Mouse (Mus musculus) brown adipose tissue, adult 24 weeks (tissue): ENCODE data around the gene Mdc1. TPM values are rescaled to one million over a fixed set of nuclear protein-coding genes. Genes with fewer than 3 reads are reported as not detected.

Experiments used
- H3K27ac ChIP-seq: fragments of 200-500 bp; replicated peaks from 2 replicates; pipeline ENCODE4 v1.5.1; 2012; ENCODE audit warnings: low read depth, mild to moderate bottlenecking, low read length
- H3K4me1 ChIP-seq: fragments of 200-500 bp; 2 replicates; pipeline ENCODE4 v1.6.1; 2012; ENCODE audit warnings: low read length, mixed read lengths; ENCODE audit not compliant: control insufficient read depth, insufficient read depth, insufficient read length
- H3K4me3 ChIP-seq: fragments of 200-500 bp; 2 replicates; pipeline ENCODE4 v1.5.1; 2012; ENCODE audit warnings: low read depth, mild to moderate bottlenecking, low read length, moderate library complexity; ENCODE audit not compliant: insufficient read depth
- polyA plus RNA-seq: library from polyadenylated mRNA; stranded (reverse); fragments of >200 nt; gene quantifications from 2 replicates; pipeline ENCODE4 v1.2.4, GENCODE M21; 2012; ENCODE audit not compliant: missing spikeins, insufficient read depth, insufficient read length

Gene Mdc1
- polyA plus RNA-seq, 1 experiment: 3.3 TPM

DNA sequence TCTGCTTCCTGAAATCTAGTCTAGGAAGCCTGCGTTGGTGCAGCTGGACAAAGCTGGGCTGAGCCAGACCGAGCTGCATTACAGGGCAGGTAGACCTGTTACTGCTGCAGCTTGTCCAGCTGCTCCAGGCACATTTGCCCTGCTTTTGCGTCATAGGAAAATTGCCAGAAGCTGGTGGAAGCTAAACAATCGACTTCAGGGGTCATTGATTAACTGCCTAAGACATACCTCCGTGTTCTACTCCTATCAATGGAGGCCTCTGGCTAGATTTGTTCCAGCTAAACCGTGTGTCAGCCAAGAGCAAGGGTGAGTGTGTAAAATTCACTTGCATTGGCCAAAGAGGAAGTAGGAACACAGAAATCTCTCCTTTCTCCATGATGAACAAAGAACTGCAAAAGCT, 26.6 kb upstream of the Mdc1 start:
- Histone ChIP-seq H3K4me1 (peaks cover 23% of the 10 kb centered on the region), H3K27ac (peak overlapping the region; percentile 58), H3K4me3 (no peak overlapping the region)

DNA sequence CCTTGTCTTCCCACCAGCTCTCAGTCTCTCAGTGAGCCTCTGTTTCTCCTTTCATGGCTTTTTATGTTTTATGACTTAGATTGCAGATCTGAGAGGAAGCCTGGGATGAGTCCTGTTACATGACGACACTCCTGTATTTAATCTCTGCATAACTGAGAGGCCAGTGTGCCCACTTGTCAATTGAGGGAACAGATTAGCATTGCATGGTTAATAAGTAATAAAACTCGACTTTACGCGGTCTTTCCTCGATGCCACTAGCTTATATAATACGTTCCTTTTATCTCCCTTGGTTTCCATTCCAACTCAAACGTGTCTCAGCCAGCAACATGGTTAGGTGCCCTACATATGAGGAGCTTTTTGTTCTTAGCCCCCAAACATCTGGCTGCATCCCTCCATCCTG, 25.5 kb upstream of the Mdc1 start:
- Histone ChIP-seq H3K4me1 (peaks cover 24% of the 10 kb centered on the region), H3K4me3 (no peak overlapping the region), H3K27ac (no peak overlapping the region)

DNA sequence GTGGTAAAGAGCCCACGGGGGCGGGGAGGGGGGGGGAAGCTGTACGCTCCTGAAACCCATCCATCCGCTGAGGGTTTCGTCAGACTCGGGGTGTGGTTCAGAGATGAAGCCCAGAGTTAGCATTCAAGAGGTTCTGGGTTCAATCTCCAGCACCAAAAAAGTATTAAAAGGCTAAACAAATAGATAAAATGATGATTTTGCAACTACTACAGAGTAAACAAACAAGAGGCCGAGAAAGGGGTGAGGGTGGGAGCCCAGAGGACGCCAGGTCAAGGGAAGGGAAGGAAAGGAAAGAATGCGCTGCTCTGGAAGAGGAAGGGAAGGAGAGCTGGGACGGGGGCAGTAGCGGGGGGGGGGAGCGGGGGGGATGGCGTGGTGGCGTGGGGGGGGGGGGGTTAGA, 24.6 kb upstream of the Mdc1 start:
- H3K27ac ChIP-seq: no peak overlapping the region
- peaks cover 22% of the 10 kb centered on the region for H3K4me1 ChIP-seq
- H3K4me3 ChIP-seq: no peak overlapping the region

DNA sequence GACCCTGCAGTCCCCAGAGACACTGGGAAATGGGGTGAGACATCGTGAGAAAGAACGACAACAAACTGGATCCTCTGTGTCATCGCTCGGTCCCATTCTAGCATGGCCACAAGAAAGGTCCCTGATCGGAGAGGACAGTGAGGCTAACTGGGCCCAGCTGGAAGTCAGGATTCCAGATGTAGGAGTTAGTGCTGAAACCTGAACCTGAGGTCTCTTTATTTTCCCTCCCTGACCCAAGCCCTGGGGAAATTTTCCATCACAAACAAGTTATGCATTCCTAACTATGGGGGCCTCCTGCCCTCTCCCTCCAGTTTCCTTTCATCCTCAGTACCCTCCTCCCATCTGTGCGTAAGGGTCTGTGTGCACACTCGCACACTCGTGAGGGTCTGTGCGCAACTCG, 24.1 kb upstream of the Mdc1 start:
- no peak overlapping the region for H3K27ac ChIP-seq
- H3K4me1 ChIP-seq: peaks cover 22% of the 10 kb centered on the region
- no peak overlapping the region for H3K4me3 ChIP-seq

DNA sequence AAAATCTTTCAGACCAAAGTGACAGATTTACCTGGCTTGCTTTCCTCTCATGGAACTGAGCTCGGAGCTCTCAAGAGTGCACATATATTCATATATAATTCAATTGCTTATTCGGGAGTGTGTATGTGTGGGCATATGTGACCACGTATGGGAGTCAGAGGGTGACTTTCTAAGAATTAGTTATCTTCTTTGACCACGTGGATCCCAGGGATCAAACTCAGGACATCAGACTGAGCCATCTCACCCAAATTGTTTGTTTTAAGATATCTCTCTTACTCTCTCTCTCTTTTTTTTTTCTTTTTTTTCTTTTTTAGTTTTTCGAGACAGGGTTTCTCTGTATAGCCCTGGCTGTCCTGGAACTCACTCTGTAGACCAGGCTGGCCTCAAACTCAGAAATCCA, 21.2 kb upstream of the Mdc1 start:
- Histone ChIP-seq H3K27ac (no peak overlapping the region), H3K4me1 (peaks cover 2% of the 10 kb centered on the region; the same call in 1 of the 2 replicates), H3K4me3 (no peak overlapping the region)

DNA sequence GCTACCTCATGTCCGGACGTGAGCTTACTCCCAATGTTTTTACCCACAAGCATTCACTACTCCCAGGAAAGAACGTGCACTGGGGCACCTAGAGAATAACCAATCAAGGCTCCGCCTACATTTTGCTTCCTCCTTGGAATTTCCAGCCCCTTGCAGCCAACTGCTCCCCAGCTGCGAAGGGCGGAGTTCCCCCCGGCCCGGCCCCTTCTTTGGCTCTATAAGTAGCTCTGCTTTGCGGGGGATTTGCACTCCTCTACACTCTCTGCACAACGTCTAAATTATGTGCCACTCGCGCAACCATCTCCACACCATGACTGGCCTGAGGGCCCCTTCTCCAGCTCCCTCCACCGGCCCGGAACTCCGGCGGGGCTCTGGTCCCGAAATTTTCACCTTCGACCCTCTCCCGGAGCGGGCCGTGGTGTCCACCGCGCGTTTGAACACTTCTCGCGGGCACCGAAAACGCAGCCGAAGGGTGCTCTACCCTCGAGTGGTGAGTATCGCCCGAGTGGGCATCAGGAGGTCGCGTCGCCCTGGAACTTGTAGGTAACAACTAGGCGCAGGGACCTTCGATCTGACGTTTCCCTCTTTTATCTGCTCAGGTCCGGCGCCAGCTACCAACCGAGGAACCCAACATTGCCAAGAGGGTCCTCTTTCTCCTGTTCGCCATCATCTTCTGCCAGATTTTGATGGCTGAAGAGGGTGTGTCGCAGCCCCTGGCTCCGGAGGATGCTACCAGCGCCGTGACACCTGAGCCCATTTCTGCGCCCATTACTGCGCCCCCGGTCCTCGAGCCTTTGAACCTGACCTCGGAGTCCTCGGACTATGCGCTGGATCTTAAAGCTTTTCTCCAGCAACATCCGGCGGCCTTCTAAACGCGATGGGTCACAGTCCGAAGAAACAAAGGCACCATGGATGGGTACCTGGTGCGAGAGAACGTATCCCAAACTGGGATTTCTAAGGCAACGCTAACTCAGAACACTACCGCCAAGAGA, 19.6 kb upstream of the Mdc1 start, which contains the start of gene Ier3:
Ier3 (plus strand) TSS at position 246 of the 992 bp plus-strand sequence.
- Histone ChIP-seq H3K27ac (peak within 1 kb of the TSS; percentile 90), H3K4me1 (peaks cover 2% of the 10 kb centered on the region; the same call in 1 of the 2 replicates), H3K4me3 (peak within 1 kb of the TSS; percentile 86)

DNA sequence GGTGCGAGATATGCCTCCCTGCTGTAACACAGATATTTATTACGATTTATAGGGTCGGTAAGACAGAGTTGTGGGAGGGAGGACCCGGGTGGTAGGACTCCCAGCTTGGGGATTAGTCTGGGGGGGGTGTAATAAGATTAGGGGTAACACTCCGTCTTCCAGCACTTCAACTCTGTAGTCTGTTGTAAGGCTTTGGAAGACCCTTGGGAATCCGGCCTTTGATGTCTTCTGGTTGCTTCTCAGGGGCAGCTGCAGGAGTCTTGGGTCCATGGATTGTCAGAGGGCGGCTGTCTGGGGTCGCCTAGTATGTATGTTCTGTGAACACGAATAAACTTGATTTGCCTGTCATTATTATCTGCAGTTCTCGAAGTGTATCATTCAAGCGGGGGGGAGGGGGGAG, 18.8 kb upstream of the Mdc1 start:
- Histone ChIP-seq H3K4me1 (peaks cover 2% of the 10 kb centered on the region; the same call in 1 of the 2 replicates), H3K27ac (peak overlapping the region; percentile 90), H3K4me3 (peak overlapping the region; percentile 86)

DNA sequence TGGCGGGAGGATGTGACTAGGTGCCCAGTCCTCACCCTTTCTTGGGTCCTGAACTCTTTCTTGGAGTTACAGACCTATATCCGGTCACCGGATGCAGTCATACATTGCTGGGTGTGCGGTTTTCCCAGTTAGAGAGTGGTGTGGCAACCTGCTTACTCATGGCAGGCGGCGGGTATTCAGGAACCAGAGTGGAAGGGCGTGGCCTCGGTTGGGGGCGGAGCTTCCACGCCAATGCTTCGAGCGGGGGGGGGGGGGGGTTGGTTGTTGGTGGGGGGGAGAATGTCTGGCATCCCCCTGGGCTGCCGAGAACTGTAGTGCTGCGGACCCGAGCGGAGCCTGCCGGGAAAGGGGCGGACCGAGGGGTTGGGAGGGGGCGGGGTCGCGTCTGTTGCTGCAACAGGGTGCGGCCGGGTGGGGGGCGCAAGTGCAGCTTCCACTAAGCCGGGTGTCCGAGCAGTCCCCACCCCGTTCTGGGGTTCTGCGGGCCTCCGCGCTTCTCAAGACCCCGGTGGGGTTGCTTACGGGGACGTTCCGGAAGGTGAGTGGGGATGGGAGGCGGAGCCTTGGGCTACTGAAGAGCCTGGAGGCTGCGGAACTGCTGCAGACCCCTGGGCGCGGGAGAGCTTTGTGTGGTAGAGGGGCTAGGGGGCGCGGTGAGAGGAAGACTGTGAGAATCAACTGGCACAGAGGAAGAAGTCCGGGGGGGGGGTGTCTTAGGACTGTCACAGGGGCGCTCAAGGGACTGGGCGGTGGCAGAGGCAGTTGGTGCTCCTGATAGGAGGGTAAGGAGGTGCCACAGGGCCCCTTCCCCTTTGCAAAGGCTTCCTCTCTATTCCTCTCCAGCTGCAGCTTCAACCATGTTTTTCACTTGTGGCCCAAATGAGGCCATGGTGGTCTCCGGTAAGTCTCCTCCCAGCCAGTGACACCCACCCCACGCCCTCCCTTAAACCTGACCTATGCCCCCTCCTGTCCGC, 18.1 kb upstream of the Mdc1 start, which contains the start of gene Flot1:
Flot1 (plus strand) TSS at position 267 of the 974 bp plus-strand sequence.
- H3K27ac ChIP-seq: peak within 1 kb of the TSS; percentile 90
- peaks cover 2% of the 10 kb centered on the region; the same call in 1 of the 2 replicates for H3K4me1 ChIP-seq

DNA sequence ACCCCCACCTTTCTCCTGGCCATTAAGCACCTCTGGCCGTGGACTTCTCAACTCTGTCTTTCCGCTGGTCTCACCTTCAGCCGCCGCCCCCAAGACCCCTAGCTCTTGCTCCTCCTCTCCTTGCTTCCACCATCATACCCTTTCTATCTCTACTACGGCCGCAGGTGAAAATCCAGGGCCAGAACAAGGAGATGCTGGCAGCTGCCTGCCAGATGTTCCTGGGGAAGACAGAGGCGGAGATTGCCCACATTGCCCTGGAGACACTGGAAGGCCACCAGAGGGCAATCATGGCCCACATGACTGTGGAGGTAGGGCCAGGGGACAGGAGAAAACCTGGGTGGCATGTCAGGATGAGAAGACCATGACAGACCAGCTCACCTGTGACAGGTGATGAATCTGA, 16.9 kb upstream of the Mdc1 start:
- peaks cover 2% of the 10 kb centered on the region; the same call in 1 of the 2 replicates for H3K4me1 ChIP-seq
- H3K4me3 ChIP-seq: peak overlapping the region; percentile 77; the same call in 1 of the 2 replicates
- H3K27ac ChIP-seq: no peak overlapping the region

More for the DNA sequence above, 18.1 kb upstream of the Mdc1 start, which contains the start of gene Flot1:
- H3K4me3 ChIP-seq: peak within 1 kb of the TSS; percentile 86

DNA sequence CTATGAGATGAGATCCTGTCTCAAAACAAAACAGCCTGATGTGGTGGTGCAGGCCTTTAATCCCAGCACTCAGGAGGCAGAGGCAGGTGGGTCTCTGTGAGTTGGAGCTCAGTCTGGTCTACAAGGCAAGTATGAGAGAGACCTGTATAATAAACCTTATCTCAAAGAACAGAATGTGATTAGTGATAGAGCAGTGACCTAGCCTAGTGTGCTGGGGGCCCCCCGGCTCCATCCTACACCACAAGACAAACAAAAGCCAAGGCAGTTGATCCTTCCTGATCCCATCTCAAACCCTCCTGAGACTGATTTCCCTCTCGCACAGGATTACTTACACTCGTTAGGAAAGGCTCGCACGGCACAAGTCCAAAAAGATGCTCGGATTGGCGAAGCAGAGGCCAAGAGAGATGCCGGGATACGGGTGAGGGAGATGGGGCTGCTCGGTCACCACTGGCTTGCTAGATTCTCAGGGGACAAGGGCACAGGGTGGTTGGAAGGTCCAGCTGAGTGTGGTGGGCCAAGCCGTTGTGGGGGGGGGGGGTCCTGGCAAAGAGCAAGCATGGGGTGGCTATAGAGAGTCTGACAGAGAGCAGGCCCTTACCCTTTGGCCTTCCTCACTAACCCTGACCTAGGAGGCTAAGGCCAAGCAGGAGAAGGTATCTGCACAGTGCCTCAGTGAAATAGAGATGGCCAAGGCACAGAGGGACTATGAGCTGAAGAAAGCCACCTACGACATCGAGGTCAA, 16.0 kb upstream of the Mdc1 start:
- Histone ChIP-seq H3K27ac (no peak overlapping the region), H3K4me1 (peaks cover 2% of the 10 kb centered on the region; the same call in 1 of the 2 replicates), H3K4me3 (no peak overlapping the region)

DNA sequence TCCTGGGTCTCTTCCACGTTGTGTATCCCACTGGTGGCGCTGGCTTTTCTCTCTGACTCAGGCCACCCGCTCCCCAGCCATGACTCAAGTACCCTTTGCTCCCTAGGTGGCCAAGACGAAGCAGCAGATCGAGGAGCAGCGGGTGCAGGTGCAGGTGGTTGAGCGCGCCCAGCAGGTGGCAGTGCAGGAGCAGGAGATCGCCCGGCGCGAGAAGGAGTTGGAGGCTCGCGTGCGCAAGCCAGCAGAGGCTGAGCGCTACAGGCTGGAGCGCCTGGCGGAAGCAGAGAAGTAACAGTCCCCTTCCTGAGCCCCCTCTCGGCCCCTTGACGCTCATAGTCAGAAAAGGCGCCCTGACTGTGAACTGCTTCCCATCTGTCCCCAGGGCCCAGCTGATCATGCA, 11.6 kb upstream of the Mdc1 start:
- Histone ChIP-seq H3K4me1 (no peaks in the 10 kb centered on the region), H3K27ac (no peak overlapping the region), H3K4me3 (no peak overlapping the region)

DNA sequence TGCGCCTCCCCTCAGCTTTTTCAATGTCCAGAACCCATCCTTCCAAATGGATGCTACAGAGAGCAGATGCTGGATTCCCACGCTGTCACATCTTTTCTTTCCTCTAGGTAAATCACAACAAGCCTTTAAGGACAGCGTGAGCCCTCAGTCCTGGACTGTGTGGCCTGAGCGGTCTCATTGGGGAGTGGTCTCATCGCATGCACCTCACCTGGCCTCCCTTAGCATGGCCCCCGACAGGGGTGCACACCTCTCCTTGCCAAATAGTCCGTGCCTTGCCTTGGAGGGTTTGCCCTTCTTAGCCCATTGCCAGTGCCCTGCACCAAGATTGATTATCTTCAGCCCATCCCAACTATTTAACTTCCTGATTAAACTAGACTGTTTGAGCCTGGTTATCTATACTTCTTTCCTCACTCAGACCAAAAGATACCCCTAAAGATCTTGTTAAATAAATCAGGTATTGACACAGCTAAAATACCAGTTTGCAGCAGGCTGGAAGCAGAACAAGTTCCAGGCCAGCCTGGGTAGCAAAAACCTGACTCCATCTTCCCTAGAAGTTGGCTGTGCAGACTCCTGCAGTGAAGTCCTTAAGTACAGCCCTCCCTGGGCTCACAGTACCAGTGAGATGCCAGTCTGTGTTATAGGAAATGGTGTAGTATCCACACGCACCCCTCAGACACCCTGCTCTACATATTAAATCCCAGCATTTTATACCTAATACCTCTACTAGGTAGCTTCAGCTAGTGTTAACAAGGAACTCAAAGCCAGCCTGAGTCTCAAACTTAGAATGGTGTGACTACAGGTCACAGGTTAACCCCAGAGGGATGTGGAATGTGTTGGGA, 8.7 kb upstream of the Mdc1 start:
- Histone ChIP-seq H3K4me3 (no peak overlapping the region), H3K27ac (no peak overlapping the region), H3K4me1 (no peaks in the 10 kb centered on the region; the same call in 1 of the 2 replicates)

DNA sequence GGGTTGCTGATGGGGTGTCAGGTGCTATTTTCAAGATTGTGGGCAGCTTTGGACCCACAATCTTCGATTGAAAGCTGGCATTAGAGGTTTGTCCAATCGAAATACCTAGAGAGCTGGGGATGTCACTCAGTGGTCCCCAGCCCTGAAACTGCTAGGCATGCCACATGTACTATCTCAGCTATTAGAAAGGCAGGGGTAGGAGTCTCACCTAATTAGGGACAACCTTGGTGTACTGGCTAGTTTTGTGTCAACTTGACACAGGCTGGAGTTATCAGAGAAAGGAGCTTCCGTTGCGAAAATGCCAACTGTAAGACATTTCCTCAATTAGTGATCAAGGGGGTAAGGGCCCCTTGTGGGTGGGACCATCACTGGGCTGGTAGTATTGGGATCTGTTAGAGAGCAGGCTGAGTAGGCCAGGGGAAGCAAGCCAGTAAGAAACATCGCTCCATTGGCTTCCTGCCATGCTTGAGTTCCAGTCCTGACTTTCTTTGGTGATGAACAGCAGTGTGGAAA, 8.0 kb upstream of the Mdc1 start:
- Histone ChIP-seq H3K4me1 (no peaks in the 10 kb centered on the region; the same call in 1 of the 2 replicates), H3K4me3 (no peak overlapping the region), H3K27ac (no peak overlapping the region)
